Mouse (Mus musculus): Measurements from ENCODE around the gene Gm45062.

GRCm38 (mm10) chr6:8336487-8337390 is 77.5 kb downstream of the Gm45062 start:
- no peak for TF ChIP-seq CTCF (IDR thresholded peaks at IDR 0.05; ENCODE audit: insufficient read depth, low read length)
- no peak for TF ChIP-seq POLR2A (IDR thresholded peaks at IDR 0.05; ENCODE audit: borderline replicate concordance, extremely low read depth, low read depth, low read length)
